Mouse (Mus musculus) myocyte (in vitro differentiated cells): ENCODE data around the gene Rpl13a. TPM values are rescaled to one million over a fixed set of nuclear protein-coding genes. Genes with fewer than 3 reads are reported as not detected.

Source experiments
- H3K27me3 ChIP-seq: one replicate; pipeline ENCODE4 v1.6.1; 2011; ENCODE audit not compliant: control insufficient read depth, insufficient read depth, insufficient read length
- H3K36me3 ChIP-seq: one replicate; pipeline ENCODE4 v1.6.1; 2011; ENCODE audit not compliant: control insufficient read depth, insufficient read depth
- H3K4me2 ChIP-seq: one replicate; pipeline ENCODE4 v1.6.1; 2011; ENCODE audit warnings: low read depth, control low read depth
- H3K4me3 ChIP-seq: one replicate; pipeline ENCODE4 v1.5.1; 2011; ENCODE audit warnings: mild to moderate bottlenecking, control low read depth, moderate library complexity
- H3K79me2 ChIP-seq: one replicate; pipeline ENCODE4 v1.6.1; 2011; ENCODE audit not compliant: control insufficient read depth, insufficient read depth
- H3ac ChIP-seq: one replicate; pipeline ENCODE4 v1.6.1; 2011; ENCODE audit not compliant: control insufficient read depth, insufficient read length
- CEBPB ChIP-seq: IDR thresholded peaks from 2 replicates; pipeline ENCODE4 v1.6.1; 2011; ENCODE audit warnings: mild to moderate bottlenecking, moderate library complexity; ENCODE audit not compliant: poor library complexity, insufficient read depth, severe bottlenecking
- E2F4 ChIP-seq: IDR thresholded peaks from one replicate; pipeline ENCODE4 v1.6.1; 2011; ENCODE audit warnings: mild to moderate bottlenecking, control low read depth, moderate library complexity; ENCODE audit not compliant: insufficient read depth
- MAX ChIP-seq: IDR thresholded peaks from one replicate; pipeline ENCODE4 v1.6.1; 2011; ENCODE audit warnings: low read depth, mild to moderate bottlenecking, control low read depth
- MYOD1 ChIP-seq, 3 experiments: IDR thresholded peaks; one replicate each; pipeline ENCODE4 v1.6.1; 2011; ENCODE audit warnings: control low read depth in 2 of 3, low read depth in 2 of 3, mild to moderate bottlenecking in 2 of 3, moderate library complexity in 1 of 3; ENCODE audit not compliant: insufficient read length in 2 of 3, control insufficient read depth in 1 of 3
- MYOG ChIP-seq, 3 experiments: IDR thresholded peaks; one replicate each; pipeline ENCODE4 v1.6.1; 2011; ENCODE audit warnings: control low read depth in 2 of 3, low read depth in 2 of 3, mild to moderate bottlenecking in 2 of 3; ENCODE audit not compliant: insufficient read length in 2 of 3, control insufficient read depth in 1 of 3, insufficient read depth in 1 of 3
- POLR2A ChIP-seq: IDR thresholded peaks from one replicate; pipeline ENCODE4 v1.6.1; 2011; ENCODE audit warnings: low read depth, mild to moderate bottlenecking, control low read depth, moderate library complexity; ENCODE audit not compliant: insufficient read length
- POLR2AphosphoS2 ChIP-seq: IDR thresholded peaks from one replicate; pipeline ENCODE4 v1.6.1; 2011; ENCODE audit warnings: low read depth, control low read depth; ENCODE audit not compliant: insufficient read length
- REST ChIP-seq: IDR thresholded peaks from one replicate; pipeline ENCODE4 v1.6.1; 2011; ENCODE audit warnings: mild to moderate bottlenecking, control low read depth, moderate library complexity; ENCODE audit not compliant: insufficient read depth, insufficient read length
- SRF ChIP-seq: IDR thresholded peaks from one replicate; pipeline ENCODE4 v1.6.1; 2011; ENCODE audit warnings: low read depth; ENCODE audit not compliant: control insufficient read depth, insufficient read length
- TCF12 ChIP-seq: IDR thresholded peaks from one replicate; pipeline ENCODE4 v1.6.1; 2011; ENCODE audit warnings: mild to moderate bottlenecking, control low read depth; ENCODE audit not compliant: poor library complexity, insufficient read depth, severe bottlenecking
- TCF3 ChIP-seq: IDR thresholded peaks from one replicate; pipeline ENCODE4 v1.6.1; 2011; ENCODE audit warnings: low read depth, control low read depth; ENCODE audit not compliant: insufficient read length
- USF1 ChIP-seq: IDR thresholded peaks from one replicate; pipeline ENCODE4 v1.6.1; 2011; ENCODE audit warnings: low read depth, mild to moderate bottlenecking, control low read depth, moderate library complexity
- polyA plus RNA-seq: library from polyadenylated mRNA; unstranded; fragments of >200 nt; fragmentation: generic; extraction: Trizol; gene quantifications from one replicate; pipeline ENCODE4 v1.2.1, GENCODE M21; 2012; ENCODE audit warnings: missing spikeins

The Rpl13a gene
- polyA plus RNA-seq, 1 experiment: 6,110 TPM

GRCm38 (mm10) chr7:45083300-45083890 lies 45.2 kb downstream of the Rpl13a start:
- no peak for TF ChIP-seq E2F4
- TF ChIP-seq SRF: no peak
- TF ChIP-seq TCF3: no peak
- TF ChIP-seq TCF12: no peak
- TF ChIP-seq CEBPB: no peak
- Histone ChIP-seq H3K27me3 (no peaks in the 10 kb centered on the region), H3ac (peak overlapping the region; percentile 33), H3K4me3 (no peak overlapping the region), H3K4me2 (no peak overlapping the region), H3K79me2 (no peaks in the 10 kb centered on the region), H3K36me3 (no peaks in the 10 kb centered on the region)

DNA sequence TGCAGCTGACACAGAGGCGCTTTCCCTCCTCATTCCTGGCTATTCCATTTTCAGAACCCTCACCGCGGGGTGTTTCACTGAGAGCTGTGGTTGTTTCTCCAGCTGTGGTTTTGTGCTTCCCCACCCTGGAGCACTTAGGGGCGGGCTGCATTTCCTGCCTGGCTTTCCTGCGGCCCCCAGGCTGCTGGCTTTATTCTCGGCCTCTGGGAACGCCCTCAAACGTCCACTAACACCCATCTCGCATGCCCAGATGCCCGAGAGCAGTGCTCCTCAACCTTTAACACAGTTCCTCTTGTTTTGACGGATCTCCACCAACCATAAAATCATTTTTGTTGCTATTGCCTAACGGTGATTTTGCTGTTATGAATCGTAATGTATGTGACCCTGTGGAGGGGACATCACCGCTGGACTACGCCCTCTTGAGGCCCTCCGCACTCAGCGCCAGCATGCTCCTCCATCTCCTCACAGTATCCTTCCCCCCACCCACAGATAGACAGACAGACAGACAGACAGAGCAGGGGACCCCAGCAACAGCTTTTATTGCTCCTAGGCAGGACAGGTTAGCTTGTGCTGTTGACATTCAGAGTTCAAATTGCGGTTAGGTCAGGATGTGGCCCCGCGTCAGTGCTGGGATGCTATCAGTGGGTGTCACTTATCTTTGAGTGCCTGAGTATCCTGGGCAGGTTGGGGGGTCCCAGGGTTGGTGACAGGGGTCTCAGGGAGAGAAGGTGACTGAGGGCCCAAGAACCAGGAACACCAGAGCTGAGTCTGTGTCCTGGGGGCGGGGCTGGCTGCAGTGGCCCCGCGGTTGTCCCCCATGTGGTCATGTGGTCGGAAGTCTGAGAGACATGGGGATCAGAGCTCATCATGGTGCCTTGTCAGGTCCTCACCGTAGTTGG lies 45.9 kb downstream of the Rpl13a start:
- H3K4me3 ChIP-seq: no peak overlapping the region
- H3K79me2 ChIP-seq: no peaks in the 10 kb centered on the region
- H3ac ChIP-seq: peak overlapping the region; percentile 33
- H3K27me3 ChIP-seq: no peaks in the 10 kb centered on the region
- peak overlapping the region; percentile 63 for H3K4me2 ChIP-seq
- no peaks in the 10 kb centered on the region for H3K36me3 ChIP-seq
- peak; percentile 10 for TF ChIP-seq POLR2A
- TF ChIP-seq E2F4: no peak
- peak in 2 of 3 experiments; percentile 23 to 27 for TF ChIP-seq MYOD1 (IDR thresholded peaks at IDR 0.05; ENCODE audit: control insufficient read depth in 1 of 3, insufficient read length in 2 of 3, low read depth in 2 of 3)
- TF ChIP-seq TCF12: no peak
- TF ChIP-seq REST: no peak
- no peak for TF ChIP-seq POLR2AphosphoS2
- TF ChIP-seq SRF: no peak
- TF ChIP-seq MAX: no peak
- no peak for TF ChIP-seq TCF3
- TF ChIP-seq MYOG (IDR thresholded peaks at IDR 0.05; ENCODE audit: control insufficient read depth in 1 of 3, insufficient read depth in 1 of 3, insufficient read length in 2 of 3, low read depth in 2 of 3): peak in 1 of 3 experiments; percentile 59
- TF ChIP-seq CEBPB: no peak

DNA sequence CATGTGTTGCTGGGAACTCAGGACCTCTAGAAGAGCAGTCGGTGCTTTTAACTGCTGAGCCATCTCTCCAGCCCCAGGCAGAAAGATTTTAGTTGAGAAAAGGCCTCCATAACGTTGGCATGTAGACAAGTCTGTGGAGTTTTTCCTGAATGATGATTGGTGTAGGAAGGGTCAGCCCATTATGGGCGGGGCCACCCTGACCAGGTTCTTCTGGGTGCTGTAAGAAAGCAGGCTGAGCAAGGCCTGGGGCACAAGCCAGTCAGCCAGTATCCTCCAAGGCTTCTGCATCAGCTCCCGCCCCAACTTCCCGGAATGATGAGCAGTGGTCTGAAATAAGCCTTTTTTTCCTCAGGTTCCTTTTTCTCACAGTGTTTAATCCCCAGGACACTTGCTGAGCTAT lies 47.5 kb downstream of the Rpl13a start:
- Histone ChIP-seq H3K36me3 (no peaks in the 10 kb centered on the region), H3ac (no peak overlapping the region), H3K27me3 (no peaks in the 10 kb centered on the region), H3K4me3 (no peak overlapping the region), H3K79me2 (no peaks in the 10 kb centered on the region), H3K4me2 (no peak overlapping the region)
- TF ChIP-seq POLR2A: no peak
- no peak for TF ChIP-seq TCF3

DNA sequence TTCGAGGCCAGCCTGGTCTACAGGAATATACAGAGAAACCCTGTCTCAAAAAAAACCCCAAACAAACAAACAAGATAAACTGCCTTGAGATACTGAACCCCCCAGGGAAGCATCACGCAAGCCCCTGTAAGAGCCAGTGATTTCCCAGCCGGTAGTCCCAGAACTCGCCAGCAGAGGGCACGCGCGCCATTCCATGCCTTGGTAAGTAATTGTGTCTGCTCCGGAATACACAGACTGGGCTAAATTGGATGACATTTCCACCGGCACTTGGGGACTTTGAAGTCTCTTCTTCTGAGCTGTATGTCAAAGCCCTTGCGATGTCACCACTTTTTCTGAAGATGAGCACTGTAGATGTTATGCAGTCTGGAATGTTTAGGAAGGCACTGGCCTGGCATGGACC lies 48.7 kb downstream of the Rpl13a start:
- TF ChIP-seq CEBPB (peak; percentile 85), MYOD1 (IDR thresholded peaks at IDR 0.05; ENCODE audit: control insufficient read depth in 1 of 3, insufficient read length in 2 of 3, low read depth in 2 of 3) (no peak), REST (no peak), MYOG (IDR thresholded peaks at IDR 0.05; ENCODE audit: control insufficient read depth in 1 of 3, insufficient read depth in 1 of 3, insufficient read length in 2 of 3, low read depth in 2 of 3) (no peak), POLR2AphosphoS2 (peak; percentile 88), POLR2A (no peak)
- H3K36me3 ChIP-seq: no peaks in the 10 kb centered on the region
- H3K4me3 ChIP-seq: no peak overlapping the region
- no peaks in the 10 kb centered on the region for H3K27me3 ChIP-seq
- H3K4me2 ChIP-seq: no peak overlapping the region
- H3ac ChIP-seq: no peak overlapping the region
- H3K79me2 ChIP-seq: no peaks in the 10 kb centered on the region

GRCm38 (mm10) chr7:45078513-45078912 lies 50.0 kb downstream of the Rpl13a start:
- Histone ChIP-seq H3K27me3 (no peaks in the 10 kb centered on the region), H3K4me3 (no peak overlapping the region), H3K4me2 (no peak overlapping the region), H3ac (no peak overlapping the region), H3K36me3 (no peaks in the 10 kb centered on the region), H3K79me2 (peaks cover 5% of the 10 kb centered on the region)
- TF ChIP-seq POLR2AphosphoS2 (peak; percentile 12), CEBPB (no peak)

- Histone ChIP-seq H3K79me2 (peaks cover 12% of the 10 kb centered on the region), H3K4me2 (no peak overlapping the region), H3ac (no peak overlapping the region), H3K4me3 (no peak overlapping the region), H3K27me3 (no peaks in the 10 kb centered on the region), H3K36me3 (no peaks in the 10 kb centered on the region)
- no peak for TF ChIP-seq CEBPB
- no peak for TF ChIP-seq TCF12
- TF ChIP-seq MYOG (IDR thresholded peaks at IDR 0.05; ENCODE audit: control insufficient read depth in 1 of 3, insufficient read depth in 1 of 3, insufficient read length in 2 of 3, low read depth in 2 of 3): no peak
- TF ChIP-seq POLR2A: no peak
- TF ChIP-seq SRF: no peak
- TF ChIP-seq USF1: no peak
- TF ChIP-seq REST: no peak
- no peak for TF ChIP-seq E2F4
- TF ChIP-seq MYOD1 (IDR thresholded peaks at IDR 0.05; ENCODE audit: control insufficient read depth in 1 of 3, insufficient read length in 2 of 3, low read depth in 2 of 3): no peak
- no peak for TF ChIP-seq TCF3
Measured at GRCm38 (mm10) chr7:45077829-45078228, 50.7 kb downstream of the Rpl13a start.
